Mouse (Mus musculus): ENCODE measurements at regions not wholly inside any gene's neighbourhood (a gene's known extent, or its start where the extent isn't known, plus 50 kb on each side); places are given as distances from the start of the nearest gene placed in this dataset.

GRCm38 (mm10) chr13:5726446-5726845, 134.8 kb upstream of the Klf6 start:
- no peak for DNase-seq

- DNase-seq: no peak
These were observed 133.1 kb upstream of the Klf6 start for GRCm38 (mm10) chr13:5728172-5728571.

DNA sequence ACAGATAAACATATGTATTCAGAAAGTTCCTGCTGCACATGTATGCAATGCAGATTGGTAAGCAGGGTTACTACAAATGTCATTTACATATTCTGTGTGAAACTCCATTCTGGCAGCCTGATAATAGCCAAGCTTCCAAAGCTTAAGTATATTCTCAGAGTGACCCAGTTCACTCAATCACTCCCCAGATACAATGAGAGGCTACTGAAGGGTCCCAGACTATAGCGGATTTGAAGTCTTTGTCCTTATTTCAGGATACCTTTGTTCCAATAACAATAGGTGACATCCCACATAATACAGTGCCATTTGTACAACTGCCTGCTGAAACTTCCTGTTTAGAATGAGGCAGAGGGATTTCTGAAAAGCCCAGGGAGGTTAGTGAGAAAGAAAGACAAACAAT, 132.5 kb upstream of the Klf6 start:
- DNase-seq: no peak

GRCm38 (mm10) chr13:5729426-5730068, 131.7 kb upstream of the Klf6 start:
- DNase-seq: no peak

DNA sequence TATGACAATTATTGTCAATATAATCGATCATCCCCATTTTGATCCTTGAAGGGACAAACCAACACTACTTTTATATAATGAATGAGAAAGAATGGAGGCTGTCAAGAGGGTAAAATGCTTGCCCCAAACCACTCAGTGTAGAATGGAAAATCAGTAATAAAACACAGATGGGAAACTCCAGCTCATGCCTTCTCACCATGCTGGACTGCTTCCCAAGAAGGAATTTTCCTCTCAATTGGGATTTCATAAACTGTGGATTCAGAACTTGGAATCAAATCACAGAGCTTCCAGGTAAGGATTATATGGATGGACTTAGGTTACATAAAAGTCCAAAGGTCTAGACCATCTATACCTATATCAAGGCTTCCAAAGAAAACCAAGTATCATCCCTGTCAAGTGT, 129.1 kb upstream of the Klf6 start:
- no peak for DNase-seq

GRCm38 (mm10) chr13:5735027-5735624, 126.2 kb upstream of the Klf6 start:
- DNase-seq: no peak

DNA sequence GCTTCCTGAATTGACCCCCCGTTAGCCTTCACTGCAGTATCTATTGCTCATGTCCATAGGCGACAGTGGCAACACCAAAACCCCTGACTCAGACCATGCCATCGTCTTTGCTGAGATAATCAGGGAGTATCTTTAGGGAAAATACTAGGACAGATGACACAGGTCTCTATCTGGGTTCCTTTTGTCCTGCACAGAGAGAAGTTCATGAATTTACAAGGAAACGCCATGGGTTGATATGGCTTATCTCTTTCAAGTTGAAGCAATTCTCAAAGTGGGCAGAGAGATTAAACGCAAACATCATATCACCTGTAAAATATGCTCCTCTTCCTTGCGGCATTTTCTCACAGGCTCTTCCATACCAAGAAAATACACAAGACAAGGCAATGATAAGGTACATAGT, 124.8 kb upstream of the Klf6 start:
- no peak for DNase-seq

DNA sequence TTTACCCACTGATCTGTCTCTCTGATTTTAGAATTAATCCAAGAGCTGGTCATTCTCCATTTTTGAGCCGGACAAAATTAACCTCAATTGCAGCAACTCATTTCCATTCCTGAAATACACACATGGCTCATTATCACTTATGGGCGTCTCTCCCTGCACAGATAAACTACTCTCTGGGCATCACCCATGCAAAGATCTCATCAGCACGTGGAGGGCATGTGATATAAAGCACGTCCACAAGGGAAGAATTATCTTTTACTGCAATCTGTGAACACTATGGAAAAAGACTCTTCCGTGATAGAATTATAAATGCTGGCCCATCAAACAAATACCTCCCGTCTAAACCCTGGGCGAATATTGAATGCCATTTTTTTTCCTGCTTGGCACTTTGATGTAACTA, 124.1 kb upstream of the Klf6 start:
- DNase-seq: no peak

DNA sequence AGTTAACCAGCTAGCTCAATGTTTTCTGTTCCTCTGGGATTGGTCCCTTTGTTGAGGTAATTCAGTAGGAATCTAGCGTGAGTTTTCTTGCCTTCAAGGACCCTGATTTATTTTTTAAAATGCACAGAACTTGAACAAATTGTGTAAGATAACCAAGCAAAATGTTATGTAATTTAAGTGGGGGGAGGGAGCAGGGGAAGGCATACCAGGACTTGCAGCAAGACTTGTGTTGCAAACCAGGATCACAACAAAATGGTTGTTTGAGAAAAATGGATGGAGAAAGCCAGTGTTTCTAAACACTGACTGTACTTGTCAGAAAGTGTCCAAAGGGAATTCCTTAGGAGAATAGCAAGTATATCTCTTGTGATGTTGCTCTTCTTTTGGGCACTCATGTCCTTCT, 120.5 kb upstream of the Klf6 start:
- no peak for DNase-seq

DNA sequence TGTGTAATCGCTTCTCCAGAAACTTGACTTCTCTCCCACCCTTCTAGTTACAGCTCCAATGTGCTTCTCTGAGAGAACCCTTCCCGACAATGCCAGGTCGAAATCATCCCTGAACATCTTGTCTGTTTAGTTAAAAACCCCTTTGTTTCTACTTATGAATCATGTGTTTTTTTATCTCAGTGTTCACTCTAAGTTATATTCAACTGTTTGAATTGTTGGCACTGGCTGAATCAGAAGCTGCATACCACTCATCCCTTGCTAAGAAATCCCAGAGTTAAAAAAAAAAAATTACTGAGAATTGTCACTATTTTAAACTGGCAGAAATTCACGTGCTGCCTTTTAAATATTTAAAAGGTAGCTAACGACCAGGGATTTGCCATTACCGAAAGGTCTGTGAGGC, 116.3 kb upstream of the Klf6 start:
- DNase-seq: no peak

DNA sequence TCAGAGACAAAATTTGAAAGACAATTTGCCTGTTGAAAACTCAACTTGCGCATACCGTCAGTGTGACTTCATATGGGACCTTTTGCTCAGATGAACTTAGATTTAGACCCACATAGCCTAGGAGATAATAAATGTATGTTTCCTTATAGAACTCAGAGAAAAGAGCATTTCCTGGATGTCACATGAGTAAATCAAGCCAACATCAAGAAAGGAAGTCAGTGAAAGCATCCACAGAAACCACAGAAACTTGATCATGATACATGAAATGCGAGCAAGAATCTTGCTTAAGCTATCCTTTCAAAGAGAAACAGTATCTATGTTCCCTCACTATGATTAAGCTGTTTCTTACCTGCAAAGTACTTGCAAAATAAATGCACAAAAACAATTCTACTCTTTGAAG, 104.1 kb upstream of the Klf6 start:
- no peak for DNase-seq

- DNase-seq: no peak
These were observed 103.3 kb upstream of the Klf6 start for GRCm38 (mm10) chr13:5757963-5758362.

DNA sequence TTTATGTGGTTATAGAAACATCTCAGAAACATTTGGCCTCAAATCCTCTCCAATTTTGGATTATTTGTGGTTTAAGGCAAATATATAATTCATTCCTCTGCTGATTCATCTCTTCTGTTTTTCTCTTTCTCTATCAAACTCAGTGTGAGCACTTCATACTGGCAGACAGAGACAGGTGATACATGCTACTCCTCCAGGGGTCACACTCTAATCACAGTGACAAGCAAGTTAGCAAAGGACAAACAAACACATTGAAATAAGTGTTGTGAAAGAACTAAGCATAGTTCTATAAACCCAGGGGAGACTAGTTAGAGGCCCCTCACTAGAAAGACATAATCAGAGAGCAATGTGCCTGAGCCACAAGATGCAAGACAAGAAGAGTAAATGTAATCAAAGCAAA, 101.3 kb upstream of the Klf6 start:
- no peak for DNase-seq

DNA sequence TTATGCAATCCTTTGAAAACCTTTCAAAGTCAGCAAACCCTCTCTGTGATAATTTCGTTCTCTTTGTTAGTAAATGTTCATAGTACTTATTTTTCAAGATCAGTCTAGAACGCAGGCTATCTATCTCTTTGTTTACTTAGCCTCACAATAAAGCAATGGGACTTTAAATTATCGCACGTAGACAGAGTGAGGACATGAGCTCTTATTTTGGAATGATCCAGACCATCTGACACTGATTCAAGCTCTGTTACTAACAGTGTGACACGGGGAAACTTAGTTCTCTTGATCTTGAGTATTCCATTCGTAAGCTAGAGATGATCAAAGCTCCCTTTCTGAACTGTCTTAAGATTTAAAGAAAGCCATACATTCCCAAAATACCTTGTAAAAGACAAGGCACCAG, 94.9 kb upstream of the Klf6 start:
- no peak for DNase-seq

DNA sequence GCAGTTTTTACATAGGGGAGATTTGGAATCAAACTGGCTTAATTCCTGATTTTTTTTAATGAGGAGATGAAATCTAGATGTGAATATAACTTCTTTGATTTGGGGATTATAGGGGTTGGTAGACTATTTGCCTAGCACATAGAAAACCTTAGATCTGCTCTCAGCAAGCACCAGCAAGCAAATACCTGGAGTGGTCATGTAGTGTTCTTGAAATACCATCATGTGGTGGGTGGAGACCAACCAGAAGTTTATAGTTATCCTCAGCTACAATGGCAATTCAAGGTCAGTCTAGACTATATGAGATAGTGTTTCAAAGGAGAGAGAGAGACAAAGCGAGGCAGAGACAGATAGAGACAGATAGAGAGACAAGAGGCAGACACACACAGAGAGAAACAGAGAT, 94.1 kb upstream of the Klf6 start:
- no peak for DNase-seq

DNA sequence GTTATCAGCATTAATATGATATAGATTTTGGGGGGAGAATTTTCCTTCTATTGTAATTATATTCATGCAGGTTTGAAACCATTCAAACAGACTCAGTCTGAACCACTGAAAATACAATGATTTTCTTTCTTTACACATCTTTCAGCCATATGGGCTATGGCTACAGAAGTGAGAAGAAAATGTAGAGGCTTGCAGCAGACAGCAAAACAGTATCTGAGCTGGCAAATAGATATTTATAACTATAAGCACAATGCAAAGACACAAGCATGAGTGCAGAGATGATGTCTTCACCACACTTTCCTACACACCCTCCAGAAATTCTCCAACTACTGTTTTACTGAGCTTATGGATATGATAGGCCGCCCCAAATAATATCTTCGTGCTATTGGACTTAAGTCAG, 92.6 kb upstream of the Klf6 start:
- DNase-seq: no peak

GRCm38 (mm10) chr13:5769283-5770260, 91.7 kb upstream of the Klf6 start:
- no peak for DNase-seq

GRCm38 (mm10) chr13:5773811-5774210, 87.5 kb upstream of the Klf6 start:
- no peak for DNase-seq

- no peak for DNase-seq
These were observed 82.7 kb upstream of the Klf6 start for GRCm38 (mm10) chr13:5778443-5779171.

GRCm38 (mm10) chr13:5779410-5779809, 81.9 kb upstream of the Klf6 start:
- DNase-seq: no peak

DNA sequence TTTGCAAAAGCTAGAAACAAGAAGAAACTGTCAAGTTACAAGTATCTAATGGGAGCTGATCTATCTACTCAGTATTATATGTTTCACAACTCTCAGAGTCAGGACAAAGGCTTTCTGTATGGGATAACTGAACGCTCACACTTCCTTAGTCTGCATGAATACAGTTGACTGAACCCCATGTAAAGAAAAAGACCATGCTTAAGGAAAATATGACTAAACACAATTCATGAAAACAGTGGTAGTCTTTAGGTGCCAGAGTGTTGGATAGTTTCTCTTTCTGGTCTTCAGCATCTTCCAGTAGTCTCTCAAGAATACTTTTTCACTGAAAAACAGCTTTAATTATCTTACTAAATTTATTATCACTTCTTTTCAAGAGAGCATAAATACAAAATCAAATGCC, 78.7 kb upstream of the Klf6 start:
- no peak for DNase-seq

DNA sequence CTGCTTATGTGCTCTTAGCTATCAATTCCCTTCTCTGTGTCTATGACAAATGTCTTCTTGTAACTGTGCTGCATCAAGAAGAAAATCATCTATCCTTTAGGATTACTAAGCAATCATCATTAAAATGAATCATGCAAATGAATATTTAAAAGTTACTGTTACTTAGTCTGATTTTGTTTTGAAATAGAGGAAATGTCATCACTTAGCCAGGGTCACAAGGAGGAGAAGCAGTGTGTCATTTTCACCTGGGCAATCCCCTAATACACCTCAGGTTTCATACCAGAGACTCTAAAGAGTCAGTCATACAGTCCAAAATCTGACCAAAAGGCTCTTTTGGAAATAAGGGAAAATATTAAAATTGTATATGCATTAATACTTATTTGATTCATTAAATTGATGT, 74.2 kb upstream of the Klf6 start:
- no peak for DNase-seq

GRCm38 (mm10) chr13:5789302-5789701, 72.0 kb upstream of the Klf6 start:
- DNase-seq: no peak

All from cerebellum, postnatal 10 days (tissue).